Mouse (Mus musculus) hindbrain, embryonic 11.5 days (tissue): Measurements from ENCODE around the gene Miip. TPM values are rescaled to one million over a fixed set of nuclear protein-coding genes. Genes with fewer than 3 reads are reported as not detected.
A peak's percentile ranks its signal among the peaks of the same experiment; 100 is the strongest.
"Not testable (repeated sequence)": the region's sequence is repeated elsewhere in the genome, so short reads cannot be mapped to it uniquely, and the experiment has no call there.

ENCODE experiments used
- ATAC-seq: fragments of 200-750 bp; cut with Nextera tagmentation; 2 replicates; pipeline ENCODE4 v1.8.0; 2017; ENCODE audit warnings: mild to moderate bottlenecking, moderate TSS enrichment, moderate library complexity; ENCODE audit not compliant: low FRiP score
- DNase-seq: peaks from one replicate; pipeline ENCODE4 v3.0.0-alpha.2; 2015; ENCODE audit warnings: low spot score
- H3K27ac ChIP-seq: fragments of 300-500 bp; sonication (generic); 2 replicates; pipeline ENCODE4 v1.5.1; 2014; ENCODE audit warnings: mild to moderate bottlenecking, low read depth, low read length
- H3K27me3 ChIP-seq: fragments of 300-500 bp; sonication (generic); 2 replicates; pipeline ENCODE4 v1.6.1; 2014; ENCODE audit warnings: mild to moderate bottlenecking, low read length, moderate library complexity, mixed read lengths; ENCODE audit not compliant: control insufficient read depth, insufficient read depth
- H3K36me3 ChIP-seq: fragments of 300-500 bp; sonication (generic); 2 replicates; pipeline ENCODE4 v1.6.1; 2014; ENCODE audit warnings: mild to moderate bottlenecking, low read length, moderate library complexity, mixed read lengths; ENCODE audit not compliant: control insufficient read depth, insufficient read depth
- H3K4me1 ChIP-seq: fragments of 300-500 bp; sonication (generic); replicated peaks from 2 replicates; pipeline ENCODE4 v1.6.1; 2014; ENCODE audit warnings: low read length, mixed read lengths; ENCODE audit not compliant: control insufficient read depth, insufficient read depth
- H3K4me2 ChIP-seq: fragments of 300-500 bp; sonication (generic); replicated peaks from 2 replicates; pipeline ENCODE4 v1.6.1; 2014; ENCODE audit warnings: mild to moderate bottlenecking, low read depth, low read length
- H3K4me3 ChIP-seq: fragments of 300-500 bp; sonication (generic); 2 replicates; pipeline ENCODE4 v1.5.1; 2014; ENCODE audit warnings: low read depth, low read length
- H3K9ac ChIP-seq: fragments of 300-500 bp; sonication (generic); 2 replicates; pipeline ENCODE4 v1.6.1; 2014; ENCODE audit warnings: low read depth, low read length
- H3K9me3 ChIP-seq: fragments of 300-500 bp; sonication (generic); 2 replicates; pipeline ENCODE4 v1.6.1; 2016; ENCODE audit warnings: low read length; ENCODE audit not compliant: control insufficient read depth
- WGBS: fragments of 180-500 bp; shearing (Covaris S2); extraction: QIAGEN DNeasy Blood & Tissue Kit; methylation state at CpG from one replicate; pipeline ENCODE4 v1.1.7; 2014; 5-methylcytosine and 5-hydroxymethylcytosine counted together
- polyA plus RNA-seq: library from polyadenylated mRNA; unstranded; fragments of >200 nt; fragmentation: Nextera tagmentation; extraction: Ambion mirVana; gene quantifications from 2 replicates; pipeline ENCODE4 v1.2.1, GENCODE M21; 2014

Miip gene
- polyA plus RNA-seq, 1 experiment from 2014 or later, result 32.9 TPM

- H3K27me3 ChIP-seq, result no peaks in the 10 kb centered on the region
- H3K9me3 ChIP-seq, result peaks cover 20% of the 10 kb centered on the region; the same call in 1 of the 2 replicates
- ATAC-seq, result no peak
- no peak overlapping the region for H3K4me3 ChIP-seq
- no peak overlapping the region for H3K27ac ChIP-seq
- no peak overlapping the region for H3K4me2 ChIP-seq
- no peaks in the 10 kb centered on the region for H3K4me1 ChIP-seq
- 94% methylated on average over 4 of the region's 4 CpGs for WGBS
- peaks cover 20% of the 10 kb centered on the region for H3K36me3 ChIP-seq
- no peak overlapping the region for H3K9ac ChIP-seq
- no peak for DNase-seq
Observed at GRCm38 (mm10) chr4:147824389-147824788, 44.2 kb downstream of the Miip start.

DNA sequence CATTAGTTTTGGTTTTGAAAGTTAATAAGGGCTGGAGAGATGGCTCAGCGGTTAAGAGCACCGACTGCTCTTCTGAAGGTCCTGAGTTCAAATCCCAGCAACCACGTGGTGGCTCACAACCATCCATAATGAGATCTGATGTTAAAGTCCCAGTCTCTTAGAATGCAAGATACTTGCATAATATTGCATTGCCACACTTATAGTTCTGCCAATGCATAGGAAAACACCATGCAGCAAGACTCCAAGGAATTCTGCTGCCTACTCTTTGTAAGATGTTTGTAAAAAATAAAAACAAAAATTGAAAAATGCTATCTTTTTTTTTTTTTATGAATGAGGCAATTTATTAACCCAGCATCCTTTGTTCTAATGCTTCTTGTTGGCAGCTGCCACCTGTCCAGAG, 47.2 kb downstream of the Miip start:
- not testable (repeated sequence) for H3K4me2 ChIP-seq, H3K4me1 ChIP-seq, DNase-seq, H3K27ac ChIP-seq, H3K4me3 ChIP-seq, H3K27me3 ChIP-seq, H3K9ac ChIP-seq
- ATAC-seq, result 0 out of 2 replicates have a peak, but pooled peaks have one; percentile 17
- Histone ChIP-seq H3K9me3 (peaks cover 20% of the 10 kb centered on the region; the same call in 1 of the 2 replicates), H3K36me3 (peaks cover 11% of the 10 kb centered on the region)
- 90% methylated on average over 3 of the region's 3 CpGs for WGBS

DNA sequence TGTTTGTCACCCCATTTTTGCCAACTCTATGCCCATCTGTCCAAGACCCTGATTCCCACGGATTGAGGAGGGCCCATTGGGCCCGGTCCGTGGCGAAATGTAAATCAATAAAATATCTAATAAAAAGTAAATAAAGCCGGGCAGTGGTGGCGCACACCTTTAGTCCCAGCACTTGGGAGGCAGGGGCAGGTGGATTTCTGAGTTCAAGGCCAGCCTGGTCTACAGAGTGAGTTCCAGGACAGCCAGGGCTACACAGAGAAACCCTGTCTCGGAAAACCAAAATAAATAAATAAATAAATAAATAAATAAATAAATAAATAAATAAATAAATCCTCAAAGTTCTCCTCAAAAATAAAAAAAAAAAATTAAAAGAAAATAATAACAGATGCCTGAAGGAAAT, 49.0 kb downstream of the Miip start:
- H3K9me3 ChIP-seq, H3K4me1 ChIP-seq, H3K27ac ChIP-seq, H3K4me2 ChIP-seq, H3K27me3 ChIP-seq, H3K36me3 ChIP-seq, DNase-seq, H3K9ac ChIP-seq, H3K4me3 ChIP-seq: not testable (repeated sequence)
- 83% methylated on average over 7 of the region's 7 CpGs for WGBS
- peak; percentile 42; the same call in 1 of the 2 replicates for ATAC-seq

DNA sequence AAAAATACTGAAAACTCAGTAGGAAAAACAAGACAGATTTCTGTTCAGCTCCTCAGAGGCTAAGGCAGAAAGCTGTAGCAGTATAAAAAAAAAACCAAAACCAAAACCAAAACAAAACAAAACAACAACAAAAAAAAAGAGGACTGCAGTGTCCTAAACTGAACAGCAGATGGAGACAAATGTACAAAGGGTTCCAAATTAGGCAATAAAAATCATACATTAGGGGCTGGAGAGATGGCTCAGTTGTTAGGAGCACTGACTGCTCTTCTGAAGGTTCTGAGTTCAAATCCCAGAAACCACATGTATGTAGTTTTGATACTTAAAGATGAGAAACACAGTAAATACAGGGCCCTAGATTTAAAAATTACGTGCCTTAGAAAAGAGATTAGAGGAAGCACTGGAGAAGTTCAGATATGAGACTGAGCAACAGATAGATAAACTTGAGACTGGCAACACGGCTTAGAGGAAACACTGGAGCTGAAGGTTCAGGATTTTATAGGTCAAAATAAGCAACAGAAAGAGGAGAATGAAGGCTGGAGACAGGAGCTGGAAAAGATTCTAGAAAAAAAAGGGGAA, 53.9 kb downstream of the Miip start:
- Histone ChIP-seq H3K4me1 (no peaks in the 10 kb centered on the region), H3K9ac (no peak overlapping the region), H3K27ac (no peak overlapping the region), H3K36me3 (no peaks in the 10 kb centered on the region), H3K4me3 (no peak overlapping the region), H3K9me3 (no peaks in the 10 kb centered on the region), H3K4me2 (no peak overlapping the region), H3K27me3 (no peaks in the 10 kb centered on the region)
- ATAC-seq (no peak), DNase-seq (no peak)
- WGBS, result 89% methylated on average over 2 of the region's 2 CpGs

DNA sequence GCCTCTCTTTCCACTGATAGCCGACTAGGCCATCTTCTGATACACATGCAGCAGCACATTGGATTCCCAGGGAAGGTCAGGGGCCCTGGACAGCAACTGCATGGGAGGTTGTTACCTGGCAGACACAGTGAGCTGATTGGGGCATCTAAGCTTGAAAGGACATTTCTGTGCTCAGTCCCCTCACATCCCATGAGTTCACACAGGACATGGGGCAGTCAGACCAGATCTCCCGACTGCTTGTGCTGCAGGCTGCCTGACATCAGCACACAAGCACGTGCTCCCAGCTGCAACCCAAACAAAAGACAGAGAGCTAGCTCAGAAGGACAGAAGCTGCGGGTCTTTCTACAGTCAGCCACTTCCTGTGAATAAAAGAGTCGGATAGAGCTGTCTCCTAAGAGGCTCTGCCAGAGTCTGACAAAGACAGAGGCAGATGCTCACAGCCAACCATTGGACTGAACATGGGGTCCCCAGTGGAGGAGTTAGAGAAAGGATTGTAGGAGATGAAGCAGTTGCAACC, 55.3 kb downstream of the Miip start:
- H3K4me3 ChIP-seq, result no peak overlapping the region
- 39% methylated on average over 5 of the region's 5 CpGs for WGBS
- no peak overlapping the region for H3K9ac ChIP-seq
- ATAC-seq, result peak; percentile 23; the same call in 1 of the 2 replicates
- H3K4me1 ChIP-seq, result no peaks in the 10 kb centered on the region
- H3K36me3 ChIP-seq, result no peaks in the 10 kb centered on the region
- H3K9me3 ChIP-seq, result no peaks in the 10 kb centered on the region
- H3K4me2 ChIP-seq, result no peak overlapping the region
- H3K27me3 ChIP-seq, result no peaks in the 10 kb centered on the region
- no peak overlapping the region for H3K27ac ChIP-seq
- no peak for DNase-seq

Other genes starting within 250 kb of the Miip start
- gene Zfp979, start 226.3 kb downstream of the Miip start, polyA plus RNA-seq, result 3.2 TPM in 2 replicates
- gene Zfp534, start 166.3 kb downstream of the Miip start, polyA plus RNA-seq, result not detected in 2 replicates
- 7.9 and 8.6 TPM in 2 replicates for gene Zfp984, start 59.0 kb downstream of the Miip start, polyA plus RNA-seq
- 5.5 and 7.3 TPM in 2 replicates for gene Zfp933, start 20.4 kb downstream of the Miip start, polyA plus RNA-seq
- 11.8 and 15.3 TPM in 2 replicates for gene Fv1, start 163 bp upstream of the Miip start, polyA plus RNA-seq
- 33.2 and 39.0 TPM in 2 replicates for gene Mfn2, start 35.9 kb upstream of the Miip start, polyA plus RNA-seq
- gene Plod1, start 68.0 kb upstream of the Miip start, polyA plus RNA-seq, result 28.2 and 28.7 TPM in 2 replicates
- gene 2510039O18Rik, start 72.1 kb upstream of the Miip start, polyA plus RNA-seq, result 13.6 and 16.7 TPM in 2 replicates
- 0.23 and 0.39 TPM in 2 replicates for gene Nppb, start 117.0 kb upstream of the Miip start, polyA plus RNA-seq
- gene Nppa, start 131.9 kb upstream of the Miip start, polyA plus RNA-seq, result not detected in 2 replicates
- 21.7 and 26.2 TPM in 2 replicates for gene Clcn6, start 170.0 kb upstream of the Miip start, polyA plus RNA-seq
- gene Mthfr, start 170.3 kb upstream of the Miip start, polyA plus RNA-seq, result 18.0 and 19.6 TPM in 2 replicates
- 8.8 and 10.9 TPM in 2 replicates for gene Agtrap, start 219.2 kb upstream of the Miip start, polyA plus RNA-seq